Mouse (Mus musculus) heart, embryonic 15.5 days (tissue): ENCODE results near the gene Cldn7. TPM values are rescaled to one million over a fixed set of nuclear protein-coding genes. Genes with fewer than 3 reads are reported as not detected.
A peak's percentile ranks its signal among the peaks of the same experiment; 100 is the strongest.

Experiments
- ATAC-seq: fragments of 200-750 bp; cut with Nextera tagmentation; replicated peaks from 2 replicates; pipeline ENCODE4 v1.8.0; 2017; ENCODE audit warnings: low read depth, moderate TSS enrichment; ENCODE audit not compliant: insufficient number of reproducible peaks, insufficient read depth, low FRiP score
- H3K27ac ChIP-seq: fragments of 300-500 bp; sonication (generic); 2 replicates; pipeline ENCODE4 v1.5.1; 2015; ENCODE audit warnings: mild to moderate bottlenecking, inconsistent platforms
- H3K27me3 ChIP-seq: fragments of 300-500 bp; sonication (generic); 2 replicates; pipeline ENCODE4 v1.6.1; 2015; ENCODE audit warnings: inconsistent platforms
- H3K36me3 ChIP-seq: fragments of 300-500 bp; sonication (generic); 2 replicates; pipeline ENCODE4 v1.6.1; 2015; ENCODE audit warnings: mild to moderate bottlenecking, inconsistent platforms
- H3K4me1 ChIP-seq: fragments of 300-500 bp; sonication (generic); replicated peaks from 2 replicates; pipeline ENCODE4 v1.6.1; 2015; ENCODE audit warnings: inconsistent platforms
- H3K4me2 ChIP-seq: fragments of 300-500 bp; sonication (generic); 2 replicates; pipeline ENCODE4 v1.6.1; 2015; ENCODE audit warnings: inconsistent platforms, mild to moderate bottlenecking, moderate library complexity
- H3K4me3 ChIP-seq: fragments of 300-500 bp; sonication (generic); 2 replicates; pipeline ENCODE4 v1.5.1; 2015; ENCODE audit warnings: mild to moderate bottlenecking, inconsistent platforms
- H3K9ac ChIP-seq: fragments of 300-500 bp; sonication (generic); 2 replicates; pipeline ENCODE4 v1.6.1; 2015; ENCODE audit warnings: mild to moderate bottlenecking, inconsistent platforms
- H3K9me3 ChIP-seq: fragments of 300-500 bp; sonication (generic); replicated peaks from 2 replicates; pipeline ENCODE4 v1.6.1; 2016; ENCODE audit warnings: inconsistent platforms
- WGBS: fragments of 180-500 bp; shearing (Covaris S2); methylation state at CpG from one replicate; pipeline ENCODE4 v1.1.7; 2015; ENCODE audit warnings: mixed read lengths; 5-methylcytosine and 5-hydroxymethylcytosine counted together
- polyA plus RNA-seq: library from polyadenylated mRNA; unstranded; fragments of >200 nt; fragmentation: Nextera tagmentation; extraction: Ambion mirVana; gene quantifications from 2 replicates; pipeline ENCODE4 v1.2.1, GENCODE M21; 2015

Gene Cldn7
- polyA plus RNA-seq, 1 experiment from 2014 or later, result 3.8 TPM

GRCm38 (mm10) chr11:69961841-69962240 is 2.7 kb upstream of the Cldn7 start:
- ATAC-seq, result no peak
- Histone ChIP-seq H3K27ac (no peak overlapping the region), H3K36me3 (no peaks in the 10 kb centered on the region), H3K4me1 (peaks cover 18% of the 10 kb centered on the region), H3K4me3 (no peak overlapping the region), H3K9me3 (no peaks in the 10 kb centered on the region), H3K27me3 (peaks cover 62% of the 10 kb centered on the region), H3K9ac (no peak overlapping the region), H3K4me2 (no peak overlapping the region)
- WGBS, result 38% methylated on average over 5 of the region's 5 CpGs

- Histone ChIP-seq H3K27me3 (peaks cover 68% of the 10 kb centered on the region), H3K4me1 (peaks cover 20% of the 10 kb centered on the region), H3K4me2 (peak overlapping the region; percentile 84), H3K9me3 (no peaks in the 10 kb centered on the region), H3K9ac (no peak overlapping the region), H3K36me3 (peaks cover 23% of the 10 kb centered on the region), H3K4me3 (peak overlapping the region; percentile 51), H3K27ac (no peak overlapping the region)
- 0 out of 2 replicates have a peak, but pooled peaks have one; percentile 12 for ATAC-seq
- WGBS, result 3% methylated on average over 49 of the region's 49 CpGs
Measured at GRCm38 (mm10) chr11:69965271-69966005, 859 bp downstream of the Cldn7 start.

DNA sequence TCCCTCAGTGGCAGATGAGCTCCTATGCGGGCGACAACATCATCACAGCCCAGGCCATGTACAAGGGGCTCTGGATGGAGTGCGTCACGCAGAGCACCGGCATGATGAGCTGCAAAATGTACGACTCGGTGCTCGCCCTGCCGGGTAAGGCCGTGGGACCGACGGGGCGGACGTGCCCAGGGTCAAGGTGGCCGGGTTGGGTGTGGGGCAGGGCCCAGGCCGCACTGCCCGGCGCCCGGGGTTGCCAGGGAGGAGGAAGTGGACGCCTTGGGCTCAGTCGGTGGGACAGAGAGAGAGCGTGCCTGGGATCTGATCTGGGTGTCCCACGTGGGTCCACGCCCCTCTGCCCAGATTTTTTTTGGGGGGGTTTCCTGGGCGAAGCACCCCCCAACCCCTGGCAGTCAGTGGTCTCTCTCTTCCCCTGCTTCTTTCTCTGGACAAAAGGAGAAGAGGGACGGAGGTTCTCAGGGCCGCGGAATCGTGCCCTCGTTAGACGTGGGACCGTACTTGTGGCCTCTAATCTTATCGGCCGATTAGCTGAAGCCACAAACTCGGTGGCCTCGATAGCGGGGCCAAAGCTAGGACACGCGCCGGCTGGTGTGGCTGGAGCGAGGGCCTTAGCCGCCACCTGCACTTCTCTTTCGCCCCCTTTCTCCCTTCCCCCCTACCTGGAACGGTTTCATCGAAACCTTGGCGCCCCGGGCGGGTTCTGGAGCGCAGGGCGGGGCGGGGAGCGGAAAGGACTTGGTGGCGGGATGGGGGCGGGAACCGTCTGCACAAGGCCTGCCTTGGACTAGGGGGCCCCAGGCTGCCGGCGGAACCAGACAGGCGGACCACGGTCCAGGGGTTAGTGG is 1.7 kb downstream of the Cldn7 start:
- Histone ChIP-seq H3K9me3 (no peaks in the 10 kb centered on the region), H3K27ac (no peak overlapping the region), H3K4me2 (peak overlapping the region; percentile 84), H3K27me3 (peaks cover 65% of the 10 kb centered on the region), H3K4me3 (peak overlapping the region; percentile 51), H3K36me3 (peaks cover 23% of the 10 kb centered on the region), H3K9ac (peak overlapping the region; percentile 51), H3K4me1 (peaks cover 20% of the 10 kb centered on the region)
- peak; percentile 64 for ATAC-seq
- WGBS, result 1% methylated on average over 53 of the region's 59 CpGs

DNA sequence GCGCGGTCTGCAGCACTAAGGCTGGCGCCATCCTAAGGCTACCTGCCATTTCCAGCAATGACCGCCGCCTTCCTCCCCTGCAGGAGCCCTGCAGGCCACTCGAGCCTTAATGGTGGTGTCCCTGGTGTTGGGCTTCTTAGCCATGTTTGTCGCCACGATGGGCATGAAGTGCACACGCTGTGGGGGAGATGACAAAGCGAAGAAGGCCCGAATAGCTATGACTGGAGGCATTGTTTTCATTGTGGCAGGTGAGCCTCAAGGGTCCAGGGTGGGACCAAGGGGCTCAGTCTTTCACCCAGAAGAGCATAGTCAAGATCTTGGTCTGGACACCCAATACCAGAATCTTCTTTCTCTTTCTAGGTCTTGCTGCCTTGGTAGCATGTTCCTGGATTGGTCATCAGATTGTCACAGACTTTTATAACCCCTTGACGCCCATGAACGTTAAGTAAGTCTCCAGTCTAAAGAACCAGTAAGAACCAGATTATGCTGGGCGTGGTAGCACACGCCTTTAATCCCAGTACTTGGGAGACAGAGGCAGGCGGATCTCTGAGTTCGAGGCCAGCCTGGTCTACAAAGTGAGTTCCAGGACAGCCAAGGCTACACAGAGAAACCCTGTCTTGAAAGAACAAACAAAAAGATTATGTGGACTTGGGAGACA is 2.4 kb downstream of the Cldn7 start:
- H3K9ac ChIP-seq, result peak overlapping the region; percentile 51
- peak overlapping the region; percentile 84 for H3K4me2 ChIP-seq
- peaks cover 20% of the 10 kb centered on the region for H3K4me1 ChIP-seq
- peak overlapping the region; percentile 51 for H3K4me3 ChIP-seq
- no peaks in the 10 kb centered on the region for H3K9me3 ChIP-seq
- WGBS, result 36% methylated on average over 17 of the region's 17 CpGs
- H3K27me3 ChIP-seq, result peaks cover 58% of the 10 kb centered on the region
- no peak for ATAC-seq
- H3K27ac ChIP-seq, result no peak overlapping the region
- H3K36me3 ChIP-seq, result peaks cover 24% of the 10 kb centered on the region

DNA sequence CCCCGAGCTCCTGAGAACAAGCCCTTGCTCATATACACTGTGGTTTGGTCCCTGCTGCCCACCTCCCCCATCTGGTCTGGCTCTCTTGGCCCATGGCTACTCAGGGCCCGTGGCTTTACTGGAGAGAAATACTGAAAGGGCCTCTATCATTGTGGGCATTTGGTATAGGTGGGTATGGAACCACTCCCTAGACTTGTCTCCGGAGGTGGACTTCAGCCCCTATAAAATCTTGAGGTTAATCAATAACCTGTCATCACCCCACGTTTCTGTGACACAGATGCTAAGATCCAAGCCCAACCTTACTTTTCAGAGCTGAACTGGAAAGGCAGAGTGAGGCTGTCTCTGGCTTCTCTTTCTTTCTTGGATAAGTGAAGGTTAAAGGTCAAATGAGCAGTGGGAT is 4.2 kb downstream of the Cldn7 start:
- no peak overlapping the region for H3K4me3 ChIP-seq
- WGBS, result 77% methylated on average over 4 of the region's 4 CpGs
- H3K27me3 ChIP-seq, result peaks cover 42% of the 10 kb centered on the region
- no peak overlapping the region for H3K9ac ChIP-seq
- no peak overlapping the region for H3K27ac ChIP-seq
- peaks cover 40% of the 10 kb centered on the region for H3K36me3 ChIP-seq
- no peaks in the 10 kb centered on the region for H3K9me3 ChIP-seq
- no peak for ATAC-seq
- peaks cover 20% of the 10 kb centered on the region for H3K4me1 ChIP-seq
- H3K4me2 ChIP-seq, result no peak overlapping the region

DNA sequence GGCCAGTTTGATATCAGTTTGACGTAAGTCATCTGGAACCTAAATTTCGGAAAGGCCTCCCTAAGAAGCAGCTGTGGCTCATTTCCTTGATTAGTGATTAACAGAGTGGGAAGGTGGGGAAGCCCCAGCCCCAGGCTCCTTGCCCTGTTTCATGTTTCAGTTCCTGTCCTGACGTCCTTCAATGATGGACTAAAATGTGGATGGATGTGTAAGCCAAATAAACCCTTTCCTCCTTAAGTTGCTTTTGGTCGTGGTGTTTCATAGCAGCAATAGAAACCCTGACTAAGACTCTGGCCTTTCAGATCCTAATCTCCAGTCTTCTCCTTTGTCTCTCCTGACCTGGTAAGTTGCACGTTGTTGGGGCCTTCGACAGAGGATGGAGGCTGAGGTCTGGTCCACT is 5.6 kb downstream of the Cldn7 start:
- no peak for ATAC-seq
- WGBS, result 79% methylated on average over 6 of the region's 6 CpGs
- Histone ChIP-seq H3K4me2 (no peak overlapping the region), H3K4me3 (no peak overlapping the region), H3K27me3 (peaks cover 28% of the 10 kb centered on the region), H3K9me3 (no peaks in the 10 kb centered on the region), H3K9ac (no peak overlapping the region), H3K27ac (no peak overlapping the region), H3K4me1 (peaks cover 16% of the 10 kb centered on the region), H3K36me3 (peaks cover 54% of the 10 kb centered on the region)

DNA sequence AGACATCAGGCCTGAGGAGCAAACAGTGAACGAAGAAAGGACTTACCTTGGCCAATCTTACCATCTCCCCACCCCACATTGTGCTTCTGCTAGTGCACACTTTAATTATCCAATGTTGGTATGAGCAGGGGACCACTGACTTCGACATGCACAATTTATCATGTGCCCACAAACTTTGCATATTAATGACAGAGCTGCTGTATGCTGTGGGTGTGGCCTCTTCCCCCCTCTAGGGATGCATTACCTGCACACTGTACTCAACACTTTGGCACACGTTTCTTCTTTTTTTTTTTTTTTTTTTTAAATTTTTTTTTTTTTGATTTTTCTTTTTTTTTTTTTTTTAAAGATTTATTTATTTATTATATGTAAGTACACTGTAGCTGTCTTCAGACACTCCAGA is 6.2 kb downstream of the Cldn7 start:
- H3K9me3 ChIP-seq, result no peaks in the 10 kb centered on the region
- 77% methylated on average over 3 of the region's 3 CpGs for WGBS
- H3K36me3 ChIP-seq, result peaks cover 58% of the 10 kb centered on the region
- H3K4me2 ChIP-seq, result no peak overlapping the region
- H3K9ac ChIP-seq, result no peak overlapping the region
- H3K4me3 ChIP-seq, result no peak overlapping the region
- no peak for ATAC-seq
- no peak overlapping the region for H3K27ac ChIP-seq
- H3K27me3 ChIP-seq, result peaks cover 22% of the 10 kb centered on the region
- H3K4me1 ChIP-seq, result peaks cover 12% of the 10 kb centered on the region

DNA sequence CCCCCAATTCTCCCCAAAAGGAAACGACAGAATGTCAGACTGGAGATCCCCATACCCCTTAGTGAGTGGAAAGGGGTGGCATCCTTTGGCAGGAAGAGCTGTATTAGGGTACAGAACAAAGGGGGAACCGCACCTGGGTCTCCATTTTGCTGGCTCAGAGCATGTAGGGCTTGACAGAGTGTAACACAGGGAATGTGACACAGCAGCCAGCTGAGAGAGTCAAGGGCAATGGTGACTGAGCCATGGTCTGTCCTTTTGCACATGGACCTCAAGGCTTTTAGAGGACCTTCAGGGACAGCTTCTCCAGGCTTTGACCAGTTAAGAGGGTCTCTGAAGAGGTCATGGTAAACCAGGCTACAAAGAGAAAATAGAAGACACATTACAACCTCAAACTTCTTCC is 10.3 kb downstream of the Cldn7 start:
- H3K9me3 ChIP-seq, result no peaks in the 10 kb centered on the region
- H3K9ac ChIP-seq, result no peak overlapping the region
- no peak overlapping the region for H3K4me2 ChIP-seq
- no peak for ATAC-seq
- H3K27ac ChIP-seq, result no peak overlapping the region
- no peak overlapping the region for H3K4me3 ChIP-seq
- 89% methylated on average over 2 of the region's 2 CpGs for WGBS
- no peaks in the 10 kb centered on the region for H3K27me3 ChIP-seq
- peaks cover 60% of the 10 kb centered on the region for H3K36me3 ChIP-seq
- H3K4me1 ChIP-seq, result peaks cover 11% of the 10 kb centered on the region

- Histone ChIP-seq H3K4me3 (no peak overlapping the region), H3K36me3 (peaks cover 56% of the 10 kb centered on the region), H3K9me3 (no peaks in the 10 kb centered on the region), H3K9ac (no peak overlapping the region), H3K4me2 (no peak overlapping the region), H3K27ac (no peak overlapping the region), H3K27me3 (no peaks in the 10 kb centered on the region), H3K4me1 (peaks cover 11% of the 10 kb centered on the region)
- ATAC-seq, result no peak
- 51% methylated on average over 4 of the region's 4 CpGs for WGBS
Measured at GRCm38 (mm10) chr11:69976271-69976670, 11.7 kb downstream of the Cldn7 start.

DNA sequence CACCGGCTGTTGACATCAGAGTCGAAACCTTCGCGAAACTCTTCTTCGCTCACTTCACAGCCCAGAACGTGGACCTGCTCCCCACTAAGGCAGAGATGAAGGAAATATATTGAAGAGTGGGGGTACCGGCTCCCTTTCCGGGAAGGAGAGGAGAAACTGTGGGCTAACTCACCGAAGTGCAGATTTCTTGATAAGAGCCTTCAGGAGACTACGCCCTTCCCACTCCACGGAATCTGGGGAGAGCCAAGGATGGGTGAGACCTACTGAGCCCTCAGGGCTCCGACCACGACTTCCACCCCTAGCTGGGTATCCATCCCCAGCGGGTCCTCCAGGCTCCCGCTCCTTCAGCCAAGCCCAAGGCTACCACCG is 15.2 kb downstream of the Cldn7 start:
- peaks cover 36% of the 10 kb centered on the region for H3K36me3 ChIP-seq
- peaks cover 31% of the 10 kb centered on the region for H3K4me1 ChIP-seq
- peak overlapping the region; percentile 89 for H3K4me2 ChIP-seq
- no peaks in the 10 kb centered on the region for H3K9me3 ChIP-seq
- no peak for ATAC-seq
- peak overlapping the region; percentile 100 for H3K27ac ChIP-seq
- 2% methylated on average over 16 of the region's 16 CpGs for WGBS
- peak overlapping the region; percentile 98 for H3K4me3 ChIP-seq
- no peaks in the 10 kb centered on the region for H3K27me3 ChIP-seq
- peak overlapping the region; percentile 85 for H3K9ac ChIP-seq
